Mouse (Mus musculus): ENCODE measurements around the gene Cdh3.

GRCm38 (mm10) chr8:106505328-106505965 lies 5.2 kb upstream of the Cdh3 start:
- TF ChIP-seq CTCF (IDR thresholded peaks at IDR 0.05; ENCODE audit: borderline replicate concordance, extremely low read depth, insufficient read depth, insufficient read length) (no peak), POLR2A (IDR thresholded peaks at IDR 0.05; ENCODE audit: borderline replicate concordance, extremely low read depth, insufficient read depth, insufficient read length, poor library complexity, severe bottlenecking) (no peak)
